Mouse (Mus musculus) embryonic facial prominence, embryonic 13.5 days (tissue): Measurements from ENCODE around the gene Cnpy4. TPM values are rescaled to one million over a fixed set of nuclear protein-coding genes. Genes with fewer than 3 reads are reported as not detected.
A peak's percentile ranks its signal among the peaks of the same experiment; 100 is the strongest.

ENCODE experiments used
- microRNA counts: library from miRNA; unstranded; fragments of <30 nt; microRNA quantifications from one replicate; lab custom pipeline; 2016
- microRNA-seq: library from miRNA; unstranded; fragments of <30 nt; microRNA quantifications from one replicate; pipeline ENCODE4, GENCODE M21; 2016
- polyA plus RNA-seq: library from polyadenylated mRNA; unstranded; fragments of >200 nt; fragmentation: Nextera tagmentation; extraction: Ambion mirVana; gene quantifications from 2 replicates; pipeline ENCODE4 v1.2.1, GENCODE M21; 2015

The Cnpy4 gene
- polyA plus RNA-seq, 1 experiment from 2014 or later: 69.8 TPM

MicroRNAs encoded within 50 kb of the gene (microRNA counts, 519-probe panel; counts per million panel counts)
- 4,670 counts per million, percentile 93 among the panel's probes with 10 or more counts for microRNA mmu-miR-106b (lab: Ali Mortazavi, UCI)
- 5,547 counts per million, percentile 98 among the panel's probes with 10 or more counts for microRNA mmu-miR-25 (lab: Ali Mortazavi, UCI)
- 4,569 counts per million, percentile 92 among the panel's probes with 10 or more counts for microRNA mmu-miR-93 (lab: Ali Mortazavi, UCI)

Small RNA genes lying within 50 kb of the gene (microRNA-seq; reads per million reads assigned to microRNA genes)
- 10,901 reads per million, percentile 95 among the genes with 10 or more reads in this experiment for gene Mir106b
- gene Mir25: 779 reads per million, percentile 75 among the genes with 10 or more reads in this experiment
- gene Mir93: 19,685 reads per million, percentile 97 among the genes with 10 or more reads in this experiment

Other genes starting within 250 kb of the Cnpy4 start
- gene Gjc3, start 224.4 kb upstream of the Cnpy4 start, polyA plus RNA-seq: 0.46 and 0.52 TPM in 2 replicates
- 0.17 and 0.40 TPM in 2 replicates for gene Azgp1, start 206.0 kb upstream of the Cnpy4 start, polyA plus RNA-seq
- not detected in 2 replicates for gene Smok3a, start 166.2 kb upstream of the Cnpy4 start, polyA plus RNA-seq
- gene Smok3b, start 166.1 kb upstream of the Cnpy4 start, polyA plus RNA-seq: not detected in 2 replicates
- gene Smok3c, start 134.3 kb upstream of the Cnpy4 start, polyA plus RNA-seq: not detected in 2 replicates
- gene Zkscan1, start 102.4 kb upstream of the Cnpy4 start, polyA plus RNA-seq: 21.6 and 23.3 TPM in 2 replicates
- 70.7 and 71.3 TPM in 2 replicates for gene Zscan21, start 70.6 kb upstream of the Cnpy4 start, polyA plus RNA-seq
- gene Zfp113, start 31.7 kb upstream of the Cnpy4 start, polyA plus RNA-seq: 24.0 and 24.4 TPM in 2 replicates
- gene Cops6, start 26.4 kb upstream of the Cnpy4 start, polyA plus RNA-seq: 308 and 342 TPM in 2 replicates
- 35.7 and 37.5 TPM in 2 replicates for gene Ap4m1, start 15.5 kb upstream of the Cnpy4 start, polyA plus RNA-seq
- gene Mcm7, start 15.1 kb upstream of the Cnpy4 start, polyA plus RNA-seq: 191 and 201 TPM in 2 replicates
- 94.2 and 101 TPM in 2 replicates for gene Taf6, start within 50 bp of the Cnpy4 start, polyA plus RNA-seq
- gene Mblac1, start 6.8 kb downstream of the Cnpy4 start, polyA plus RNA-seq: 9.0 and 9.3 TPM in 2 replicates
- gene Nxpe5, start 38.4 kb downstream of the Cnpy4 start, polyA plus RNA-seq: not detected in 2 replicates
- 61.2 and 63.5 TPM in 2 replicates for gene Lamtor4, start 68.0 kb downstream of the Cnpy4 start, polyA plus RNA-seq
- 5.8 and 9.0 TPM in 2 replicates for gene BC037034, start 76.5 kb downstream of the Cnpy4 start, polyA plus RNA-seq
- 3.7 and 4.2 TPM in 2 replicates for gene Gal3st4, start 85.4 kb downstream of the Cnpy4 start, polyA plus RNA-seq
- 0.23 and 0.24 TPM in 2 replicates for gene Gm43720, start 92.5 kb downstream of the Cnpy4 start, polyA plus RNA-seq
- gene Gpc2, start 92.5 kb downstream of the Cnpy4 start, polyA plus RNA-seq: 47.6 and 49.1 TPM in 2 replicates
- 6.2 and 6.9 TPM in 2 replicates for gene Stag3, start 92.8 kb downstream of the Cnpy4 start, polyA plus RNA-seq
- not detected in 2 replicates for gene Pvrig, start 154.5 kb downstream of the Cnpy4 start, polyA plus RNA-seq